Mouse (Mus musculus) embryo, embryonic 9.5 days (tissue): ENCODE measurements around the gene Lypd3.

ENCODE experiments used
- DNase-seq: peaks from one replicate; pipeline ENCODE4 v3.0.0-alpha.2; 2017; ENCODE audit errors: extremely low spot score

Lypd3 gene

DNA sequence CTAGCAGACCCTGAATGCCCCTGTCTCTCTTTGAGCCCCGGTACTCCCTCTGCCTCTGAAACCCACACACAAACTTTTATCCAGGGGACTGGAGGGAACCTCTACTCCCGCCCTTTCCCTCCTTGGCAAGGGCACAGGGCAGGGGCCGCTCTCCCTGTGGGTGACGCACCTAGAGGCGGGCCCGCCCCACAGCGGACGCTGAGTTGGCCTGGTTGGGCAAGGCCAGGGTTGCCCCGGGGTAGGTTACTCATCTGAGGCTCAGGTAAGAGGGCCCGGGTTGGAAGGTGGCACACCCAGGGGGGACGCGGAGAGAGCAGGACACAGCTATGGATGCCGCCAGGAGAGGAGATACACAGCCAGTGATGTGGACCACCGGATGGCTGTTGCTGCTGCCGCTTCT is at the start of gene Lypd3:
Gene Lypd3 (plus strand): TSS at position 287 of the 400 bp plus-strand sequence.
- no peak for DNase-seq

DNA sequence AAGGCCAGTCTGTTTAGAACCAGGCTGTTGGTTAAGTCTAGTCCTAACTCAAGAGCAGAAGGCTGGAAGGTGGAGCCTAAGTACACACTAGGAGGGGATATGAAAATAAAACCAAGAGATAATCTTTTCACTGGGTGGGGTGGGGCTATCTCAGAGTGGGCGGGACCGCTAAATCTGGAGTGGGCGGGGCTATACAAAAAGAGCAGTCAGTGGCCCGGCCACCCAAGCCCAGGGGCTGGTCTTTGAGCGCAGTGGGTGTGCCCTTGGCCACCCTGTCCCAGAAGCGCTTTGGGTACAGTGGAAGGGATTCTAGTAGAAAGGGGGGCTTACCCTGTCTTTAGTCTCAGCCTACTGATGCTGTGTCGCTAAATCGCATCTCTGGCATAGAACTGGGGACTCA is 49.5 kb upstream of the Lypd3 start:
- no peak for DNase-seq

DNA sequence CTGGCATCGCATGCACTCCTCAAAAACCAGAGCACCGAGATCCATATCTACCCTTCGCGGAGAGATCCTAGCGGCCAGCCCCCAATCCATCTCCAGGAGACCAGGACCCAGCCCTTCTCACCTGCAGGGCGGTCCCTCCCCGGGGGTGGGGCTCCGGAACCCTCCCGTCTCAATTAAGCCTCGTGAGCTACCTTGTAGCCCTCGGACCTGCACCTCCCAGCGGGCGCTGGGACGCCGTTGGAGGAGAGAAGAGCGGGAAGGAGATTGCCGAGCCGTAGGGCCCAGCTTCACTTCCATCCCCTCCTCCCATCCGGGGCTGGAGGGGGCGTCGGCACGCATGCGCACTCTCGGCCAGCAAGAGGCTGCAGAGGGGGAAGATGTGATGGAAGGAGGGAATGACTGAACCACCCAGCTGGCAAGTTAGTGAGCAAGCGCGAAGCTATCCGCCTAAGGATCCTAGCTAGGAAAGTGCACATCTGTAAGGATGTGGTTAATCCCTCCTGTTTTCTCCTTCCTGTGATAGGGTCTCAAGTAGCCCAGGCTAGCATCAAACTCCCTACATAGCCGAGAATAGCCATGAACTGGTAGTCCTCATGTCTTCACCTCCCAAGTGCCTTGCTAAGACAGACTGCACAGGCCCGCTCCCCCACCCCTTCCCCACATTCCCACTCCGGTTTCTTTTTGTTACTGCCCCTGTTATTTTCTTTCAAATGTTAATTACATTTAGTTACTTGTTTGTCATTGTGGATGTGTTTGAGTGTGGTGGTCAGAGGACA is 48.8 kb upstream of the Lypd3 start, which contains the start of the genes Ethe1 and Zfp575:
Gene Ethe1 (plus strand): TSS at position 214 of the 776 bp plus-strand sequence.
Gene Zfp575 (minus strand): TSS at position 312 of the 776 bp plus-strand sequence.
- DNase-seq = peak; percentile 83

DNA sequence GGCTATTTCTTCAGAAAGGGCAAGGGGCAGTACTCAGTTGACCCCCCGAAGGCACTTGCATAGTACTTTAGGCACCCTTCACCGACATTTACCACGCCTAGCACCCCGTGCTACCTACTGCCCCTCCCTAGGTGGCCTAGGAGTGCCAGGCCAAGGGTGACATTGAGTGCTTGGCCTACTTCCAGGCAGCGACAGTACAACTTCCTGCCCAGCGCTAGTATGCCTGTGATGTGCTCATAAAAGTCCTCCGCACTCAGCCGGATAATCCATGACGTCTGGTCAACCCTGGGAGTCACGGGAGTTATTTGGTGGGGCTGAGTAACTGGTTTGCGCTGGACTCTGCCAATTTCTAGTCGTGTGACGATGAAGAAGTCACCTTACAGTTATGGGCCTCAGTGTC is 48.0 kb upstream of the Lypd3 start:
- DNase-seq = no peak

DNA sequence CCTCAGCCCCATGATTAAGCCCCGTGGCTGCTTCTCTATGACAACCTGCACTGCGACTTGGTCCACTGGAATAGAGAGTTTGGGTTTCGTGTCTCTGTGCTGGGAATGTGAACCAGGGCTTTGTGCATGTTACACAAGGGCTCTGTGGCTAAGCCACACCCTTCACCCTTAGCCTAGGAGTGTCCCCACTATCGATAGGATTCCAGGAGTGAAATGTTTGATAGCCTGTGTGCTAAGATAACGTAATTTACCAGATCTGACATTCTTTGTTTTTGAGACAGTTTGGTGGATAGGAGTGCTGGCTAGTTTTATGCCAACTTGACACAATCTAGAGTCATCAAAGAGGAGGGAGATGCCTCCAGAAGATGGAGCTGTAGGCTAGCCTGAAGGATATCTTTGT is 44.6 kb upstream of the Lypd3 start:
- no peak for DNase-seq

DNA sequence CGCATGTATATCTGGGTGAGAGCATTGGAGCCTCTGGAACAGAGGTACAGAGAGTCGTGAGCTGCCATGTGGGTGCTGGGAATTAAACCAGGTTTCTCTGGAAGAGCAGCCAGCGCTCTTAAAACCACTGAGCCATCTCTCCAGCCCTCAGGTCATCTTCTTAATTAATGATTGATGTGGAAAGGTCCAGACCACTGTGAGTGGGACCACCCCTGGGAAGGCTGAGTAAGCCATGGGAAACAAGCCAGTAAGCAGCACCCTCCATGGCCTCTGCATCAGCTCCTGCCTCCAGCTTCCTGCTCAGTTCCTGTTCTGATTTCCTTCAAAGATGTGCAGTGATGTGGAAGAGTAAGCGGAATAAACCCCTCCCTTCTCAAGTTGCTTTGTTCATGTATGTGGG is 44.2 kb upstream of the Lypd3 start:
- DNase-seq = no peak

DNA sequence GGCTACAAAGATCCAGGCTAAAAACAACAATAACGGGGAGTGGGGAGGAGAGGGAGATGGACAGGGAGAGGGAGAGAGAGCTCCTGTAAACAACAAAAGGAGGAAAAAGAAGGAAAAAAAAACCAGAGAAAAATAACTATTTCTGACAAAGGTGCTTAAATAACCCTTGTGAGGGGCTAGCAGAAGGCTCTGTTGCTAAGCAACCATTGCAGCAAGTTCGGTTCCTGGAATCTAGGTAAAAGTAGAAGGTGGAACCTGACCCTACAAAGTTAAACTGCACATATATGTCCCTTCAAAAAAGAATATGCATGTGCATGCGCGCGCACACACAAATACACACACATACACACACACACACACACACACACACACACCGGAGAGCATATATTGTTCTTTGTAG is 43.6 kb upstream of the Lypd3 start:
- no peak for DNase-seq

DNA sequence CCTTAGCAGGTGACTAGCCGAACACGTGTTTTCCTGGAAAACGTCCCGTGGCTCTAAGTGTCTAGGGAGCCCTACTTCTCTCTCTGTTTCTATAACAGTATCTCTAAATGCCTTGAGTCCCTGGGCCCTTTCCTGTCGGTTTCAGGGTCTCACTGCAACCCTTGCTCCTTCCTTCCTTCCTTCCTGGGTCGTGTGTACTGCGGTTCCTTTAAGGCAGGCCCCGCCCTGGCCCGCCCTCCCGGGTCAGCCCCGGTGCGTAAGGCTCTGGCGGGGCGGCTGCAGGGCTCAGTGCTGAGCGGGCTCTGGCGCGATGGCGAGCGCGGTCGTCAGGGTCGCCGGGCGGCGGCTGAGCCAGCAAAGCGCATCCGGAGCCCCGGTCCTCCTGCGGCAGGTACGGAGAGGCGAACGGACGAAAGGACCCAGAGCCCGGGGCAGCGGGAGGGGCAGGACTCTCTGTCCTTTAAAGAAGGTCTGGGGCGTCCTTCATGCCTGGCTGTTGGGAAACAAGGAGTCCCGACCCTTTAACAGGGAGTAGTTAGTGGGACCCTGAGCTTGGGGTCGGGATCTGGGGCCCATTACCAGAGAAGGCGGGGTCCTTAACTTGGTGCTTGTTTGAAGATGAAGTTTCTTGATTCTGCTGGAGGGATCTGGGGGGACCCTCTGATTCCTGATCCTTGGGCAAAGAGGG is 42.6 kb upstream of the Lypd3 start:
- DNase-seq = peak; percentile 77

DNA sequence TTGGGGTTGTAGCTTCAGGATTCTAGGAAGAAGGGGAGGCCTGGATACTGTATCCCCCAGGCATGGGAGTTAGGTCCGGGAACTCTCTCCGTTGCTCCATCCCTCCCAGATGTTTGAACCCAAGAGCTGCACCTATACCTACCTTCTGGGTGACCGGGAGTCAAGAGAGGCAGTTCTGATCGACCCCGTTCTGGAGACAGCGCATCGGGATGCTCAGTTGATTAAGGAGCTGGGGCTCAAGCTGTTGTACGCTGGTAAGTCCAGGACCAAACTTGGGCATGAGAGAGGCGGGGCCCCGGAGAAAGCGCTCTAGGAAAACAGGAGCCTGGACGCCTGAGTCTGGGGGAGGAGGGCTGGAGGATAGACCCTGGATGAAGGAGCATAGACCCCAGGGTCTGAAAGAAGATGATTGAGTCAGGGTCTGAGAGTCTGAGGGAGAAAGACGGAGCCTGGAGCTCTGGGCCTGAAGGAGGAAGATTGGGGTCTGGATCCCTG is 42.0 kb upstream of the Lypd3 start:
- peak; percentile 41 for DNase-seq

DNA sequence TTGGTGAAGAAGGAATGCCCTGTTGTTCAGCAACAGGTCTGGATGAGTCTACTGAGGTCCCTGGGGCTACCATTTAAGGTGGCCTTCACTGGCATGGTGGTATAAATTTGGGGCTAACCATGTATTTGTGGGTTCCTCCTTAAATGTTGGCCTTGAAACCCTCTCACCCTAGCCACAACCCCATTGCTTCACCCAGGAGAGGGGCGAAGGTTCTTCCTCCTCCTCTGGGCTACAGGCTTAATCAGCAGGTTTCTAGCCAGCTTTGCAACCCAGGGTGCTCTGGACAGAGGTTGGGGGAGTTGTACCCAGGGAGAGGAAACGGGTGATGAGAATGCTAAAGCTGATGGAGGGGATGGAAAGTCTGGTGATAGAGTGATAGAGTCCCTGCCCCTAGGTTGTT is 40.9 kb upstream of the Lypd3 start:
- DNase-seq = no peak

DNA sequence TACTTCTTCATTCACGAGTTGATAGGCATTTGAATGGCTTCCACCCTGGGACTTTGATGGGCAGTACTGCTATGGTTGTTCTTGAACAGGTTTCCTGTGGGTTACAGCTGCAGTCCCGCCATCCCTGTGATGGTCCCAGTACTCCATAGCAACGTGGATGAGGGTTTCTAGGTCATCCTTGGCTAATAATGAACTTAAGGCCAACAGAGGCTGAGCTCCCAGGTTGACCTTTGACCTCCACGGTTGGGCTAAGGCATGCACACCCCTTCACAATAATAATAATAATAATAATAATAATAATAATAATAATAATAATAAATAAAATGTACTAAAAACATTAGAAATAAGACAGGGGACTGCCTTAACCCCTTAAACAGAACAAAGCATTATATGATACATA is 38.2 kb upstream of the Lypd3 start:
- no peak for DNase-seq

DNA sequence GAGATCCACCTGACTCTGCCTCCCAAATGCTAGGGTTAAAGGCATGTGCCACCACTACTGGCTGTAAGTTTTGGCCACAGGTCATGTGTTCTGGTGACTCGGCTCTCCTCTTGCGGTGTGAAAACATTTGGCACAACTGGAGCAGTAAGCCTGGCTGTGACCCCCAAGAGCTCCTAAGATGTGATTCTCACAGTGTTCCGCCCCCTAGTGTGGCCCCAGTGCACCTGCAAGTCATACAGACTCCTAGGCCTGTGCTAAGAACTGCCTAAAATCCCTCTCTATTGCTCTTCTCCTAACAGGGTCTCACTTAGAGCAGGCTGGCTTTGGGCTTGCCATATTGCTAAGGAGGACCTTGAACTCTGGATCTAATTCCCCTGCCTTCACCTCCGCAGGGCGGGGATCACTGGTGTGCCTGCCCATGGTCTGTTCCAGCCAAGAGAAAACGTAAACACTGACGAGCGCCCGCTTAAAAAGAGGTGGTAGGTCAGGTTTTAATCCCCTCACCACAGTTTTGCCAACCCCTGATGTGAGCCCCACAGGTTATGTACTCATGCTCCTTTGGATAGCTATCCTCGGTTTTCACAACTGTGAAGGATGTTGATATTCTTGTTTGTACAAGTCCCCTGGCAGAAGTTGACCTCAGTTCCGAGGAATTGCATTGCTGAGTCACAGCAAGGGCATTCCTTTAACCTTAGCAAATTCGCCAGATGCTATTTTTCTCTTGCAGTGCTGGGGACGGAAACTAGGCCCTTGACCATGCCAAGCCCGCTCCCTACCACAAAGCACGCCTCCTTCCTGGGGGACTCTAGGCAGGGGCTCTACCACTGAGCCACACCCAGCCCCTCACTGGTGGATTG is 36.9 kb upstream of the Lypd3 start:
- DNase-seq = no peak

DNA sequence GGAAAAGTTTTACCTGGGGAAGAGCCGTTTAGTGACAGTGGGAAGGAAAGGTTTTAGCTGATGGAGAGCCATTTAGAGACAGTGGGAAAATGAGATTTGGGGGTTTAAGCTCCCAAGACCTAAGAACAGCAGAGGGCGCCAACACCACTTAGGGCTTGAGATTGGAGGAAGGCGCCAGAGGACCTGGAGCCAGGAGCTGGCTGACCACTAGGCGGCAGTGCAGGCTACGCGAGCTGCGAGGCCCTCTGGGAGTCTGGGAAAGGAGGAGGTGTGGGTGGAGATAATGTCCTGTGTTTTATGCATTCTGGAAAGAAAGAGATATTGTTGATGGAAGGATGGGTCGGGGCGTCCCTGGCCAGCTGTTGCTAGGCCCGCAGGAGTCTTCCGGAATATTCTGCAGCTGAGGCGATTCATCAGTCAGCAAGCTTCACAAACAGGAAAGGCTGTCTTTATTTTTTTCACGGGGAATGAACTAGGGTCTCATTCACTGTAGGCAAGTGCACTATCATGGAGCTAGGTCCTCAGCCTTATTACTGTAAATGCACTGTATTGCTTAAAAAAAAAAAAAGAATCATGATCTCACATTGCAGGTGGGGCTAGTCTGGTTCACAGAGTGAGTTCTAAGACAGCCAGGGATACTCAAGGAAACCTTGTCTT is 35.3 kb upstream of the Lypd3 start:
- DNase-seq = peak; percentile 91

DNA sequence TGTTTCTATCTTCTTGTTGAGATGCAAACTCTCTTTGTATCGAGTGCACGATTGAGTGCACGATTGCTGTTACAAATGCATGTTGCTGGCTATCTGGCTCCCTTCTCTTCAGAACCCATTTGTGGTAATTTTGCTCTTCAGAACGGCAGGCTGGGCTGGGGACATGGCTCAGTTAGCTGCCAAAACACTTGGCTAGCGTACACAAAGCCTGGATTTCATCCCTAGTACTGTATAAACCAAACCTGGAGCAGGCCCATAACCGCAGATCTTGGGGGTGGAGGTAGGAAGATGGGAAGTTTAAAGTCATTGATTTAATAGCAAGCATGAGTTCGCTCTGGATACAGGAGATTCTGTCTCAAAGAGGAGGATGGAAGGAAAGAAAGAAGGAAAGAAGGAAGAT is 30.8 kb upstream of the Lypd3 start:
- no peak for DNase-seq

DNA sequence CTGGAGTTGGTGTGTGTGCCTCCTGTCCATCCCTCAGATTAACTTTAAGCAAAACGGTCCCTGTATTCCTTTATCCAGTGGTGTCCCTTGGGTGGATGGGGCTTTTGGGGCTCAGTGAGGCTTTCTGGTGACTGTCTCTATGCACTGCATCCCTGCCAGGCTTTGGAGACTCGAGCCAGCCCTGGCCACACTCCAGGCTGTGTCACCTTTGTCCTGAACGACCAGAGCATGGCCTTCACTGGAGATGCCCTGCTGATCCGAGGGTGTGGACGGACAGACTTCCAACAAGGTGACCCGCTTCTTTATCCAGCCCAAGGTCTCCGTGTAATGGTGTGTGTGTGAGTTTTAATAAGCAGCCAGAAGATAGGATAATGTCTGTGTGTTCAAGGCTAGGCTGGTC is 30.3 kb upstream of the Lypd3 start:
- DNase-seq = no peak

DNA sequence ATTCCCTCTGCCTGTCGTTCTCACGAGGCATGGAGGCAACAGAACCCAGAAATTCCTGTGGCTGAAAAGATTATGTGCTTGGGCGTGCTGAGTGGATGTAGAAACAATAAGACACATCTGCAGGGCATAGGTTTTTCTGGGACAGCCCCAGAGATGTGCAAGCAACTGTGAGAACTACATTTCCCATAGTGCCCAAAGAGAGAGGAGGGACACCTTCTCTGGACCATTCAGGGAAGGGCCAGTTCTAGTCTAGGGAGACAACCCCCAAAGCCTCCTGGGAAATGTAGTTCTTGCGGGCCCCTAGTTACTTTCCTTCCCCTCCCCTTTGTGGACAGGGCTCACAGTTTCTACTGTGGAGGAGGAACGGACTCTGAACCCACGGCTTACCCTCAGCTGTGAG is 28.3 kb upstream of the Lypd3 start:
- no peak for DNase-seq

DNA sequence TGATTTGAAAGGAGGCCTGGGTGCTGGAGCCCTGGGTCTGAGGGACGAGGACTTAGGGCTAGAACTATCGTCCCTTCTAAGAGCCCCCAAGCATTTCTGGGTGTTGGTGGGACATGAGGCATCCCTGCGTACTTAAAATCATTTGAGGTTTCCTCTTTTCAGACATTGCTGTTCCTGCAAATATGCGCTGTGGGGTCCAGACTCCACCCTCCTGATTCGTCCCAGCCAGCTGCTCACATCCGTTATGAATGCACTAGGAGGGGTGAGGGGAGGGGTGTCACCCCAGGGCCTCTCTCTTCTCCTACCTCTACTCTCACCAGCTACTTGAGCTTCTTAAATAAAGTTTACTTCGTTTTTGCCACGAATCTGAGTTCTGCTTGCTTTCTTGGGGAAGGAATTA is 27.8 kb upstream of the Lypd3 start:
- no peak for DNase-seq

DNA sequence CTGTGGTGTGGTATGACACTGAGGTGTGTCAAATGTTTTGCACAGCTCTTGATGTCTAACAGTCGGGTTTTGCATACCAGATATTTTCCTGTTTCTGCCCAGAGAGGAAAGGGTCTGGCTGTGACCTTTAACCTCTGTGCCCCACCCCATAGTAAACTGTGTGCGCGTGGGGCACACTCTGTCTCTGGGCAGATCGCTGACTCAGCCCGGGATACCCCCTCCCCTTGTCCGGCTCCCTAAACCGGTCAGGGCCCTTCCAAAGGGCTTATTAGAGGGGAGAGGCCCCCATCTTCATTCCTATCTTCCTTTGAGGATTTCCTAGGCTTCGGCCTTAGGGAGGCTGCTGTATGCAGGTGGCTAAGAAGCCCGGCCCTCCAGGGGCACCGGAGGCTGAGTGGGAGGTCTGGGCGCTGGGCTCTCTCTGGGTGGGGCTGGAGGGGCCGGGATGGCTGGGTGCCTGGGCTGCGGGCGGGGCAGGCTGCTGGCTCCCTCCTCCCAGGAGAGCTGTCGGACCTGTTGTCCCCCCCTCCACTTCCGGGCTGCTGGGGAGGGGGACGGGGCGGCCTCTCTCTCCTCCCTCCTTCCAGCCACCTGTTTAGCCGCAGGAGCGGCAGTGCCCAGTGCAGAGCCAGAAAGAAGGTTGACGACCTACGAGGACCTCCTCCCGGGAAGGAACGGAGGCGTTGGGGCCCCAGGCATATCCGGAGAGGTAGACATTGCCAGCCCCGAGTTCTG is 26.0 kb upstream of the Lypd3 start, which contains the start of gene Phldb3:
Gene Phldb3 (plus strand): TSS at position 620 of the 735 bp plus-strand sequence.
- no peak for DNase-seq

DNA sequence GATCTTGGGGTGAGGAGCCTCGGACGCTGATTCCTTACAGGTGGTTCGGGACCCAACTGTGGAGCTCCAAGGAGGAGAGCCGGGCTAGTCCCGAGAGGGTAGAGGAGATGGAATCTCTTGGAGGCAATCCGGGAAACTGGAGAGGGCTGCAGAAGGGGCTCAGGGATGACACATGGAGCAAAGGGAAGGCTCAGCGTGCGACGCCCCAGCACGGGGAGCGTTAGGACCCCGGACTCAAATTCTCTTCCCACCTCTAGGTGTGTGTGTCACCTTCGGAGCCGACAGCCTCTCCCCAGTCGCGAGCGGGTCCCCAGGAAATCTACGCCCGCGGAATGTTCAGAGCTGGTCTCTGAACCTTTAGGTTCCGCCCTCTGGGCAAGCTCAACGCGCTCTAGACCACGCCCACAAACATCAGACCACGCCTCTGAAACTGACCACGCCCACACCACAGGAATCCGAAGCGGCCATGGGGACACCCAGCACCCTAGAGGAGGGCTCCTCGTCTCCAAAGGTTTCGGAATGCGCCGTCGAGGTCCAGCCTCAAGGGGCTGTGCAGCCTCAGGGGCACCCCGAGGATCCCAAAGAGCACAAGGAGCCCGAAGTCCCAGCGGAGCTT is 25.4 kb upstream of the Lypd3 start:
- DNase-seq = peak; percentile 85

DNA sequence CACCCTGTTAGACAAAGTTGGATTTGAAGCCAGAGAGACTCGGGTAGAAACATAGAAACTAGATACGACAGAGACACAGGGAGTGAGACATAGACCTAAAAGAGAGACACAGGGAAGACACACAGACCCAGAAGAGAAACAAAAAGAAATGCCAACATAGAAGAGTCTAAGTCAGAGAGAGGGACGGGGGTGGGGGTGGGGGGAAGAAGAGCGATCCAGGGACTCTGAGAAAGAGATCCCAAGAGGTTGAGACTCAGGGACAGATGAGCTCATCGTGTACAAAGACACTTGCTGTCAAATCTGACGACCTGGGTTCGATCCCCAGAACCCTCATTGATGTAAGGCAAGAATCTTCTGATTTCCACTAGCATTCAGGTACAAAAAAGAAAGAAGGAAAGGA is 24.6 kb upstream of the Lypd3 start:
- no peak for DNase-seq
